Mouse (Mus musculus) gastrocnemius, adult 2 months (tissue): ENCODE data around the gene Tmem125. TPM values are rescaled to one million over a fixed set of nuclear protein-coding genes. Genes with fewer than 3 reads are reported as not detected.
A peak's percentile ranks its signal among the peaks of the same experiment; 100 is the strongest.

Experiments used
- DNase-seq: peaks from one replicate; pipeline ENCODE4 v3.0.0; 2022
- H3K27ac ChIP-seq: fragments of 200-600 bp; 2 replicates; pipeline ENCODE4 v1.8.1; 2022; ENCODE audit warnings: mild to moderate bottlenecking
- H3K4me3 ChIP-seq: fragments of 200-600 bp; 2 replicates; pipeline ENCODE4 v1.8.1; 2022; ENCODE audit warnings: mild to moderate bottlenecking, moderate library complexity
- CTCF ChIP-seq: fragments of 200-600 bp; IDR thresholded peaks from 2 replicates; pipeline ENCODE4 v1.8.1; 2022; ENCODE audit warnings: antibody characterized with exemption, mild to moderate bottlenecking, moderate library complexity
- intact Hi-C: fragments of 180-260 bp; cut with DNase I; formaldehyde crosslinking; loops from one replicate; pipeline ENCODE4 v1.15.1; 2025
- long read RNA-seq, 2 experiments: library from polyadenylated mRNA; stranded (forward); transcript quantifications; one replicate each; pipeline ENCODE4 v2.0.0; 2021
- total RNA-seq, 2 experiments: library from RNA; stranded (reverse); gene quantifications; 2 replicates each; pipeline ENCODE4 v1.2.3; 2021

Gene Tmem125
- not detected for total RNA-seq
- long read RNA-seq, experiment 1 = 0 reads
- long read RNA-seq, experiment 2 = 0 reads

DNA sequence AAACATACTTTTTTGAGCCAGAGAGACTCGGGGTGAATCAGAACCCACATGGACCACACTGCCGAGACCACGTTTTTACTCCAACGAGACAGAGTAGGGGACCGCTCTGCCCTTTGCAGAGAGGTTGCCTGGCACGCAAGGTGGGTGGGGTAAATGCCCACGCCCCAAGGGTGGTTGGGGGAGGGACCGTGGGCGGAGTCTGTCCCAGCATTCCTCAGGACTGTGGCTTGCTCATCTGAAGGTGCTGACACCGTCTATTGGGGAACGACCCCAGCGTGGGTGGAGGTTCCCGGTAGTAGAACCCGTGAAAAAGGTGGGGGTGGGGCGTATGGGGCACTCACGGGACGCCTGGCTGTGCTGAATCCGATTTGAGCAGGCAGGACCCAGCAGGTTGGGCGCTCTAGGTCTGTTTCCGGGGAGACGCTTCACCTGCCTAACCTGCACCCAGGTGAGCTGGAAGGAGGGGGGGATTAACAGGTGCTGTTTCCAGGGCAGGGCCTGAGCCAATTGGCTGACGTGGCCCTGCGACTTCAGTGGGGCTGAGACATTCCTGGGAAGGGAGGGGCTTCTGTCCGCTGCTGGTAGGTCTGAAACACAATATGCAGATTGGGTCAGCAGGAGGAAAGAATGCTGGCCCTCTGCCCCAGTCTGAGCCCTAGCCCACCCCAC is at the start of gene Tmem125:
Gene Tmem125, minus strand, starts transcription at position 453 of the 669 bp plus-strand sequence.
- DNase-seq = no peak
- H3K4me3 ChIP-seq = peak within 1 kb of the TSS; percentile 70
- peak within 1 kb of the TSS; percentile 38; the same call in 1 of the 2 replicates for H3K27ac ChIP-seq
- no peak for TF ChIP-seq CTCF
- intact Hi-C loops = no loop called here

DNA sequence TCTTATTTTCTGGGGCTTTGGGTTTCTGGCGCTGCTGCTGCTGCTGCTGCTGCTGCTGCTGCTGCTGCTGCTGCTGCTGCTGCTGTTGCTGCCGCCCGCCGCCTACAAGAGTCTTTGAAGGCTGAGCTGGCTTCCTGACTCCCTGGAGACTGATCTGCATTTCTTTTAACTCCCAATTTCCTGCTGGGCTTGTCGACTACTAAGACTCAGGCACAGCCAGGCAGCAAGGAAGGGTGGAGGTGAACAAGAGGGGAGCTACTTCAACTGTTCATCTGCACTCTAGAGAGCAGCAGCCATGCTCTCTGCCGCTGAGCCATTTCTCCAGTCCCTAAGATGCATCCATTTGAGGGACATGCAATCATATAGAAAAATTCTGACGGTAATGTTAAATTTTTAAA is 45.9 kb upstream of the Tmem125 start:
- intact Hi-C loops = no loop called here
- no peak for TF ChIP-seq CTCF
- no peak for DNase-seq
- Histone ChIP-seq H3K27ac (no peak overlapping the region), H3K4me3 (no peak overlapping the region)

DNA sequence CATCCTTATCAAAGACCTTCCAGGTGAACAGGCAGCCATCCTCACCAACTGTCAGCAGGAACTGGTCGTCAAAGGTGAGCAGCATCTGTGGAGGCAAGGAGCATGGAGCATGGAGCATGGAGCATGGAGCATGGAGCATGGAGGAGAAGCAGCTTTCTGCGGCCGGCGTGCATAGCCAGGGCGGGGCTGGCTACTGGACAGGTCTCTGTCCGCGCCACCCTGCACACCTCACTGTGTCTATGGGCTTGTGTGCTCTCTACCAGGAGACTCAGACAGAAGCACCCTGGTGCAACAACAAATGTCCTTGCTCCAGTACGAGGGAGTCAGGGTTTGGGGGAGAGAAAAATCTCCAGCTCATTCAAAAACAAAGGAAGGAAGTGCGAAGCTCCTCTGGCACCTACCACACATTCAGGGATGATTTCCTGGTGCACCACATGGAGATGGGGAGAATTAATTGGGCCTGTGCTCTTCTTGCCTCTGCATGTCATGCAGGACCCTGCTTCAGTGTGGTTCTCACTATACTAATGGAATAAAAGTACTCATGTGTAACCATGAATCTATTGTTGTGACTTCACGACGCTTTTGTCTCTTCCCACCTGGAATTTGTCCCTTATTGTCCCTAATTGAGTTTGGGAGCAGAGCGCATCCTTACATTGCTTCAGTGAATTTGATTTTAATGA is 45.3 kb upstream of the Tmem125 start:
- intact Hi-C loops = no loop called here
- DNase-seq = no peak

GRCm38 (mm10) chr4:118582629-118583028 is 38.8 kb upstream of the Tmem125 start:
- H3K27ac ChIP-seq = no peak overlapping the region
- no peak overlapping the region for H3K4me3 ChIP-seq
- intact Hi-C loops = no loop called here
- DNase-seq = no peak
- TF ChIP-seq CTCF = peak; percentile 8; the same call in 1 of the 2 replicates

More for the DNA sequence above, 45.3 kb upstream of the Tmem125 start:
- Histone ChIP-seq H3K4me3 (no peak overlapping the region), H3K27ac (no peak overlapping the region)
- TF ChIP-seq CTCF = no peak

- TF ChIP-seq CTCF = no peak
- intact Hi-C loops = no loop called here
- H3K4me3 ChIP-seq = no peak overlapping the region
- H3K27ac ChIP-seq = no peak overlapping the region
- no peak for DNase-seq
Observed at GRCm38 (mm10) chr4:118581508-118581907, 37.7 kb upstream of the Tmem125 start.

DNA sequence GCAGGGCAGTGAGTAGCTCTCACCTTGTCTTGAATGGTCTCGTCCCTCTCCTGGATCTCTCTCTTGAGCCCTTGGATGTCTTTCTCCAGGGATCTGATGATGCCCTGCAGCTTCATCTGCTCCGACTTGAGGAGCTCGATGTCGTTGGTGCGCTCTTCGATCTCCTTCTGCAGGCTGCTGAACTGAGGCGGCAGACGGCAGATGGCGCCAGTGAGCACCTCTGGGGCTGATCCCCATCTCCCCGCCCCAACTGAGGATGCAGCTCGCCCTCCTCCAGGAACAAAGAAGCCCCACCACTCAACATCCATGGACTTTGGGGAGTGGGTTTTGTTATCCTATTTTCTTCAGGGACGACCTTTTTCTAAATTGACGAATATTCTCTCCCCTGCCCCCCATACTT is 35.5 kb upstream of the Tmem125 start:
- Histone ChIP-seq H3K4me3 (no peak overlapping the region), H3K27ac (no peak overlapping the region)
- peak; percentile 53 for TF ChIP-seq CTCF
- intact Hi-C loops = no loop called here
- DNase-seq = peak; percentile 32

GRCm38 (mm10) chr4:118576097-118576496 is 32.3 kb upstream of the Tmem125 start:
- intact Hi-C loops = no loop called here
- H3K4me3 ChIP-seq = no peak overlapping the region
- peak; percentile 76 for DNase-seq

DNA sequence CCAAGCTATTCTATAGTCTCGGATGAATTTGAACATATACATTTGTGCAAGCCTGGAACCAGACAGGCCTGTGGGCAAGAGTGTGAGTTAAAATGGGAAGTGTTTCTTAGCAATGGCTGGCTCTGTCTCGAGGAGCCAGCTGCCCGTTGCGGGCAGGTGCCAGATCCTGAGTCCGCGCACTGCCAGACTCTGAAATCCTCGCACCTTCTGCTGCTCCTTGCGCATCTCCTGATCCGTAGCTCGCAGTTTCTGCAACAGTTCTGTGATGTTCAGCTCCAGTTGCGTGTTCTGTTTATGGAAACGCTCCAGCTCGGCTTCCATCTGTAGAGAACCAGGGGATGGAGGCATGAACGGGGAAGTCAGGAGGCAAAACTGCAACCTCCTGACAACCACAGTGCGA is 27.6 kb upstream of the Tmem125 start:
- TF ChIP-seq CTCF = no peak
- no peak overlapping the region for H3K27ac ChIP-seq
- no peak for DNase-seq
- H3K4me3 ChIP-seq = no peak overlapping the region
- intact Hi-C loops = no loop called here

More at GRCm38 (mm10) chr4:118576097-118576496, 32.3 kb upstream of the Tmem125 start:
- peak; percentile 79 for TF ChIP-seq CTCF
- no peak overlapping the region for H3K27ac ChIP-seq

DNA sequence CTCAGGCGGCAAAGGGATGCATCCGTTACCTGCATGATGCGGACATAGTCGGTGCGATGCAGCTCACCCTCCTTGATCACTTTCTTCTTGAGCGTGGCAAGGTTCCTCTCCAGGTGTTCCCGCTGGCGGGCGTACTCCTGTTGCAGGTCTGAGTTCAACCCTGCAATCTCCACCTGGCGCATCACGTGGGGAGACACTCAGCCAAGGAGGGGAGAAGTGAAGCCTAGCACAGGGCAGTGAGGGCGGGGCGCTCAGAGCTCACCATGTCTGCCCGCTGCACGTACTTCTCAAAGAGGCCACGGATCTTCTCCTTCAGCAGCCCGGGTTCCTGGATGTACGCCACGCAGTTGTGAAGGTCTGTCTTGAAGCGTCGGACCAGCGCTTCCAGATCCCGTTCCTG is 25.5 kb upstream of the Tmem125 start:
- intact Hi-C loops = loop anchor here (5.0 kb wide), 1 partner anchor 142 kb away; the partner anchor contains the start of gene Elovl1
- Histone ChIP-seq H3K27ac (no peak overlapping the region), H3K4me3 (no peak overlapping the region)
- DNase-seq = no peak
- TF ChIP-seq CTCF = no peak

- intact Hi-C loops = loop anchor here (5.0 kb wide), 1 partner anchor 141 kb away; the partner anchor contains the start of gene Elovl1
- Histone ChIP-seq H3K27ac (no peak overlapping the region), H3K4me3 (no peak overlapping the region)
- DNase-seq = no peak
- TF ChIP-seq CTCF = no peak
Observed at GRCm38 (mm10) chr4:118568709-118569108, 24.9 kb upstream of the Tmem125 start.

GRCm38 (mm10) chr4:118566161-118566676 is 22.4 kb upstream of the Tmem125 start:
- Histone ChIP-seq H3K4me3 (no peak overlapping the region), H3K27ac (no peak overlapping the region)
- intact Hi-C loops = loop anchor here (5.0 kb wide), 1 partner anchor 139 kb away; the partner anchor contains the start of gene Elovl1
- peak; percentile 100; the same call in 1 of the 2 replicates for TF ChIP-seq CTCF
- peak; percentile 42 for DNase-seq

GRCm38 (mm10) chr4:118564926-118565279 is 21.1 kb upstream of the Tmem125 start:
- TF ChIP-seq CTCF = no peak
- no peak overlapping the region for H3K27ac ChIP-seq
- intact Hi-C loops = loop anchor here (5.0 kb wide), 1 partner anchor 138 kb away; the partner anchor contains the start of gene Elovl1
- no peak overlapping the region for H3K4me3 ChIP-seq
- no peak for DNase-seq
